Mouse (Mus musculus) kidney, postnatal 25 days (tissue): Measurements from ENCODE around the gene Rpl5.

ENCODE experiments used
- DNase-seq, 2 experiments: peaks; one replicate each; pipeline ENCODE4 v3.0.0; 2021; ENCODE audit warnings: mixed read lengths in 2 of 2

The Rpl5 gene

GRCm38 (mm10) chr5:107900206-107901013 lies at the start of gene Rpl5:
Gene Rpl5, plus strand, starts transcription at chr5:107900502.
- peak; percentile 97 to 98 for DNase-seq

DNA sequence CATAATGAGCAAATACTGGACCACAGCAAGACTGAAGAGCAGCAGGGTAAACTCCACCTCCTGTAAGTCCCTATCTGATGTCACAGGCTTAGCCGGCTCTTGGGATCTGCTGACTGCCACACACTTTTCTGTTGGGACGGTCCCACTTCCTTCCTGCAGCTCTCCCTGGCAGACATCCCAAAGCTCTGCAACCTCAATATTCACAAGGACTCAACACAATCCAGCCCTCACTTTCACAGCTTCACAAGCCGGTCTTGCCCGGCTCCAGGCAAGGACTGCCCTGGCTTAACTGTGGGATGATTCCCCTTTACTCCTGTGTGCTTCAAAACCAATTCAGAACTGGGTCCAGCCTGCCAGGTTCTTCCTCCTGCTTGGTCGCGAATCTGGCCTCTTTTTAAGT lies 46.5 kb upstream of the Rpl5 start:
- peak; percentile 58 to 64 for DNase-seq

GRCm38 (mm10) chr5:107854556-107854955 lies 45.7 kb upstream of the Rpl5 start:
- no peak for DNase-seq

DNA sequence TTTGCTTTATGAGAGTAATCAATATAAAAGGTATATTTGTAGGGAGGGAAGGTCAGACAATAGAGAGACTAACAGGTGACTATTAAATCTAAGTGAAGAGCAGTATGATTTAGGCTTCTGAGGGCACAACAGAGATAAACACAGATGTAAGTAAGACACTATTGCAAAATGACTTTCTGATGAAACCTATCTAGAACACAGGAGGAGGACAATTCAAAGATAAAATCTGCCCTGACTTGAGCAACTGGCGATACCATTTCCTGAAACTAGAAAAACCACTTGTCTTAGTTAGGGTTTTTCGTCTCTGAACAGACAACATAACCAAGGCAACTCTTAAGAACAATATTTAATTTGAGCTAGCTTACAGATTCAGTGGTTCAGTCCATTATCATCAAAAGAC lies 44.8 kb upstream of the Rpl5 start:
- no peak for DNase-seq

GRCm38 (mm10) chr5:107858963-107859362 lies 41.3 kb upstream of the Rpl5 start:
- no peak for DNase-seq

- DNase-seq, result no peak
These were observed 36.3 kb upstream of the Rpl5 start for GRCm38 (mm10) chr5:107863971-107864370.

DNA sequence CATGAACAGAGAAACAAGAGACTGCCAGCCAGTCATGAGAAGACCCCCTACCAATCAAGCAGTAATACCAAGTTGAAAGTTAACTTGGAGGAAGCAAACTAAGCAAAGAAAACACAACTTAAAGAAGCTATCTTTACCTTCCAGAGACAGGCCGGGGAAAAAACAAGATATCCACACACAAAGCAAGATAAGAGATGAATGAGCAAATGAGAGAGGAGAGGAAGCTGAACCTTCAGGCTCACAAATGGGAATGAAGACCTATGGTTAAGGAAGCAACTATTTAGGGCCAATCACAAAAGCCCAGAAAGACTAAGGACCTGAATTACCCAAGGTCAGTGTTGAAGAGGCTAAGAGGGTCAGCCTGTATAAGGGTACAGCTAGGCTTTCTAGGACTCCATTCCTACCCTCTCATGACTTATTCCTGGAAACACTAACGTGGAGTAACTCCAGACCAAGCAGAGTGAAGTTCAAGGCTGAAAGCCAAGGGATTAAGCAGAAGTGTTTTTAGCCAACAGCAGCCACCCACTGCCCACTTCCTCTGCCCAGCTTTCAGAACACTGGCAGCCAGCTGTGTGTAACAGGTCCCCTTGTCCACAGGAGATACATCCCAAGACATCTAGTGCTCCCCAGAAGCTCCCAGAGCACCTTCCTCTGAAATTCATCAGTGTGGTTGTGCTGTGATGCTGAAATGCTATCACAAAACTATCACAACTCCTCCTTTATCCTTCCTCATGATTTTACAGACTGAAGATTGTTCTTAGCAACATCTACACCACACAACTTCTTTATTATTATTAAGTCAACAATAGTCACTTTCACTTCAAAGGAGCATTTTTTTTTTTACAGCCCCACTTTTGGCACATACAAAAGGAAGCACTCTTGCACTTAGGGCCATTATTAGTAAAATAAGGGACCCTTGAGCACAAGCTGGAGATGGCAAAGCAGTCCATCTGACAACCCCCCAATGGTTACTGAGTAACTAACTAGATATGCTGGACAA lies 33.9 kb upstream of the Rpl5 start:
- DNase-seq, result no peak

DNA sequence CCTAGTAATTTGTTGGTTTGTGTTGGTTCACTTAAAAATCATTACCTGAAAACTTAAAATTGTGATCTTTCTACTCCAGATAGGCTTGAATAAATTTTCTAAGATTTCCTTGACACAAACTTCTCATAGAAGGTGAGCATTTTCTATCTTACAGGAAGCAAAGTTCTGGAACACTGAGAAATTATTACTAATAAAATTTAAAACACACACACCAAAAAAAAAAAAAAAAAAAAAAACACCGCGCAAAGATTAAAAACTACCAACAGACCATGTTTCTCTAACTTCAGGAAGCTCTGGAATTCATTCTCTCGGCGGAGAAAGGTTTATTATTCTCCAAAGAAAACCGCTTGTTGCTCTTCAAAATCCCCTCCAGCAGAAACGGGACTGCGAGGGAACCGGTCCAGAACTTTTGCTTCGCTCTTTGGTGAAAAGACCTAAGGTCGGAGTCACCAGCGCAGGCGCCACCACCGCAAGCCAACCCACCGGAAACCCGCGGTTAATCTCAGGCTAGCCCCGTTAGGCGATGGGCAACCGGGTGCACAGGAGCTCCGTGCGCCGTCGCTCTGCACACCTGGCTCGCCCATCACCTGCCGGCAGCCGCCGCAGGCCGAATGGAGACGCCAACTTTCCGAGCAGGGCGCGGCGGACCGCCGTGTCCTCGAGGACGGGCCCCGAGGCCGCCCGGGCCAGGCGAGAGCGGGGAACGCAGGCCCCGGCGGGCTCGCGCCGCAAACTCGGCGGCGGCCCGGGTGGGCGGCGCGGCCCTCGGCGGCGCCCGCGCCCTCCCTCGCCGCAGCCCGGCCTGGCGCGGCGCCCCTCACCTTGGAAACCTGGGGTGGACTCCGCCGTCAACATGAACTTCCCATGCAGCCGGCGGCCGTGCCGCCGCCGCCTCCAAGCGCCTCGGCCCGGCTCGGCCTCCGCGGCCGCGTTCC lies 32.1 kb upstream of the Rpl5 start:
- DNase-seq, result peak; percentile 78 to 87

DNA sequence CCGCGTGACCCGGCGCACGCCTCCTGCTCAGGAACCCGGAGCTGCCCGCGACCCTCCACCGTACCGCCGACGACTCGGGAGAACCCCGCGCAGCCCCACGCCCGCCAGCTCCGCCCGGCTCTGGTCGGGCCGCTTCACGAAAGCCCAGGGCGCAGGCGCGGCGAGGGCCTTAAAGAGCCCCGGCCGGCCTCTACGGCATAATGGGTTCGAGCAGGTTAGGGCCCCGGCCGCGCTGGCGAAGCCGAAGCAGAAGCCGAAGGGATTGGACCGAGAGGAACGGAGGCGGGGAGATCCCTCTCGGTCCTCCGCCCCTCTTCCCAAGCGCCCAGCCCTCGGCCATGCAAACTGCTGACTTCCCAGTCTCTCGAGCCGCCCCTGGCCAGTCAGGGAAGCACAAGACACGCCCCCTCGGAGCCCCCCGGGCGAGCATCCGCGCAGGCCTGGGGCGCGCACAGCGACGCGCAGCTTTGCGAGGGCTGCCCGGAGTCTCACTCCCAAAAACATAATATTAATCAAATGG lies 31.3 kb upstream of the Rpl5 start:
- peak; percentile 94 to 98 for DNase-seq

GRCm38 (mm10) chr5:107869701-107870100 lies 30.6 kb upstream of the Rpl5 start:
- DNase-seq, result no peak

DNA sequence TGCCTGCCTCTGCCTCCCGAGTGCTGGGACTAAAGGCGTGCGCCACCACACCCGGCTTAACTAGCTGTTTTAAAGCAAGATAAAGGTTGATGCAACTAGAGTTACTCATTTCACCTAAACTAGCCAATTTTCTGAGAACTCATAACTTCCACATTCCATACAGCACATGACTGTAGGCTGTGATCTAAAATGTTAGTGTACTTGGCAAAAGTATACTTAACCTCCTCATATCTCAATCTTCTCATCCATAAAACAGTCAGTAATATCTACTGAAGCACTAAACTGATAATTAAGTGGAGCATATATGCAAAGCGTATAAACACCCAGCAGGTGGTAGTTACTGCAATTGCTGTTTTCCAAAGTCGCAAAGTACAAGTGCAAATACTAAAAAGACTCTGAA lies 27.0 kb upstream of the Rpl5 start:
- no peak for DNase-seq

GRCm38 (mm10) chr5:107873886-107874302 lies 26.4 kb upstream of the Rpl5 start:
- no peak for DNase-seq

DNA sequence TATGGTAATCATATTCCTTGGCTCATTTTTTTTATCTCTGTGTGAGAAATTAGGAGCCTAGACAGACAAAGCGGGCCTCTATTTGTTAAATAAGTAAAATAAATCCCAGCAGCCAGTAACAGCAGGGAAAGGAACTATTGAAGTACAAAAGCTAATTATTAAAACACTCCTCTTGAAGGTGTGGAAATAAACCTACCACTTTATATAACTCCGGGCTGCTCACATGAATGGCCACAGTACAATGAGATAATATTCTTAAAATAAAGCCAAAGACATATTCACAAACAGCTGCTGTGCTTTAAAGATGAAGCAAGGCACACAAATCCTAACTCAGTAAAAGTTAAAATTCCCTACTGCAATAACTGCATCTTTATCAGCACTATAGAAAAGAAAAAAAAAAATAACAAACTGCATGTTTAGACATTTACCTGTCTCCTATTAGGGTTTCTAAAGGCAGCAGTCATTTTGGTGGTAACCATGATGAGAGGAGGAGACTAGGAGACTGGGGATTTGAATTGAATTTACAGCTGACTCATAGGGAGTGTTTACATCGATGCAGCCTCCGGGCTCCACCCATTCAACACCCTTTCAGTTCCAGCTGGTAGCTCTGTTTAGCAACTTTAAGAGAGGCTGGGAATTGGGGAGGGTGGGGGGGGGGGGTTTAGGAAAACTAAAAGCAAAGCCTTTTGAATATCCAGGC lies 25.6 kb upstream of the Rpl5 start, which contains the start of gene Evi5:
Gene Evi5, minus strand, starts transcription at position 547 of the 700 bp plus-strand sequence.
- DNase-seq, result no peak

DNA sequence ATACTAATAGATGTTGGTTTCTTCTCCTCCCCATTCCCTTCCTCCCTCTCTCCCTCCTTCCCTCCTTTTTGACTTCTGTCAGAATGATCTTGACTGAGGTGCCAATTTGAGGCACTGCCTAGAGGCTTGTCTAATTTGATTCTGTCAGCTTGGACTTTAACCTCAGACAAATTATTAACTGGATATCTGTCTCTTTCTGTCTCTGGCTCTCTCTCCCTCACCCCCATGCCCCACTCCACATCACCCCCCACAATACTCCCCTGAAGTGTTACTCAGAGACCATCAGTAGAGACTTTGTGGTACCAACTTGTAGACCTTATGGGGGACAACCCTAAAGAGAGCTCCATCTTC lies 25.1 kb upstream of the Rpl5 start:
- DNase-seq, result peak; percentile 19 to 59

DNA sequence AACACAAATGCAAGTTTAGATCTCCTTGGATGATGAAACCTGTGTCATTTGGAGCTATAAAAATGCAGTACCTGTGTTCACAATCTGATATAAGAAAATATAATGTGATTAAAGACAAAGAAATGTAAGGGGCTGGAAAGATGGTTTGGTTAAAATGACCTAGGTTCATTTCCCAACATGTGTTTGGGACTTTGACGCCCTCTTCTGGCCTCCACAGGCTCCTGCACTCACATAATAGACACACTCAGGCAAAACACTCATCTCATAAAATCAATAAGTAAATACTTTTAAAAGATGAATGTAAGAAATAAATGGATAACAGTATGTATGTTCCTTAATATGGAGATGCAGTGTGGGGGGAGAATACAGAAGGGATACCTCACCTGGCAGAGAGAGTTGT lies 23.2 kb upstream of the Rpl5 start:
- no peak for DNase-seq

DNA sequence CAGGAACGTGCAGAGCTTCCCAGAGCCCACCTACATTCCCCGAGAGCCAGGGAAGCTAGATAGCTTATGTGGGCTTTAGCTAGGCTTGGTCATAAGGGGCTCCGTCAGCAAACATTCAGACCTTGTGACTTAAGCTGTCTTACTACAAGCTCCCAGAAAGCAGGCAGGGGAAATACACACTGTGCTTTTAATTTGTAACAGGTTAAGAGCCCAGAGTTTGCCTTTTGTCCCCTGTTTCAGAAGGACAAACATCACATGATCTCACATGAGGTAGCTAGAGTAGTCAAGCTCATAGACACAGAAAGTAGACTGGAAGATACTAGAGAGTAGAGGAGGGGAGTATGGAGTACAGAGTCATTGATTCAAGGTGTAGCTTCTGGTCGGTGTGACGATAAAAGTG lies 19.6 kb upstream of the Rpl5 start:
- DNase-seq, result peak; percentile 67 to 81

GRCm38 (mm10) chr5:107889994-107890888 lies 10.1 kb upstream of the Rpl5 start:
- peak; percentile 78 to 87 for DNase-seq

GRCm38 (mm10) chr5:107891515-107891914 lies 8.8 kb upstream of the Rpl5 start:
- peak in 1 of 2 experiments; percentile 60 for DNase-seq

GRCm38 (mm10) chr5:107894676-107895075 lies 5.6 kb upstream of the Rpl5 start:
- no peak for DNase-seq

GRCm38 (mm10) chr5:107896265-107896664 lies 4.0 kb upstream of the Rpl5 start:
- DNase-seq, result no peak
